Mouse (Mus musculus) frontal cortex, postnatal 36 days (tissue): ENCODE data around the gene Pxt1.

ENCODE experiments used
- DNase-seq, 2 experiments: peaks; one replicate each; pipeline ENCODE4 v3.0.0; 2022; ENCODE audit warnings: low spot score in 2 of 2

Pxt1 gene

DNA sequence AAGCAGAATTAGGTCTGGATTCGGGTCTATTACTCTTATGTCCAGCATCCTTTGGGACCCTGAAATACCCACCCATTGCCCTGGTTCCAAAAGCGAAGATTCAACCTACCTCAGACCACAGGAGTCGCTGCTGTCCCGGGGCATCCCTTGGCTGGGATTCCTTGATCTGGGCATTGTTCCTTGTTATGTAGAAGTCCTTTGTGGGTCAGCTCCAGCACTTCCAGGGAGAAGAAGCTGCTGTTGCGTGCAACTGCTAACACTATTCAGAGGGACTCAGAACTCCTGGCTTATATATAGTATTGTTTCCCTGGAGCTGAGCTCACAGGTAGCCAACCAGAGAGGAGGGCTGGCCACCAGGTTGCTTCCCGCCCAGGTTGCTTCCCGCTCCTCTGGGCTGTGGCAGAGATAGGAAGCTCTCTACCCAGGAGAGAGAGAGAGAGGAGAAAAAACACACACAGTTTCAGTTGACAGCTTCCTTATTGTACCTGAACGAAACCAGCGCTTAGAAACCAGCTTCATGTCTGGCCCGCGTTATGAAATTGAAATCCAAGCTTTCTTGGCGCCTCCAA lies 28.5 kb downstream of the Pxt1 start, which contains the start of gene 4930539E08Rik:
Gene 4930539E08Rik, minus strand, starts transcription at position 265 of the 569 bp plus-strand sequence.
- DNase-seq = no peak

DNA sequence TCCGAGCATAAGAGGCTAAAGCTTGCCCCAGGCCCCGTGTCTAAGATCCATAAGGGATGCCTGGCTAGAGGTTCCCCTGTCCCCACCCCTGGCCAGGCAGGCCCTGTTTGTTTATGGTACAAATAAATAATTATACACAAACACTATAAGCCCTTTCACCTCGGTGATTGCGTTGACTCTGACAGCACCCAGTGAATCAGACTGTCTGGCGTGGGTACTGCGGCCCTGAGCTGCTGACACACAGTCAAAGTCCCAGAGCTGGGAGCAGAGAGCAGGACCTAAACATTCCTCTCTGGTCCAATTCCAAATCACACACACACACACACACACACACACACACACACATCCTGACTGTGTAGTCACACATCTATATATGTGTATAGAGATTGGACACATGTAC lies 29.7 kb downstream of the Pxt1 start:
- DNase-seq = no peak

DNA sequence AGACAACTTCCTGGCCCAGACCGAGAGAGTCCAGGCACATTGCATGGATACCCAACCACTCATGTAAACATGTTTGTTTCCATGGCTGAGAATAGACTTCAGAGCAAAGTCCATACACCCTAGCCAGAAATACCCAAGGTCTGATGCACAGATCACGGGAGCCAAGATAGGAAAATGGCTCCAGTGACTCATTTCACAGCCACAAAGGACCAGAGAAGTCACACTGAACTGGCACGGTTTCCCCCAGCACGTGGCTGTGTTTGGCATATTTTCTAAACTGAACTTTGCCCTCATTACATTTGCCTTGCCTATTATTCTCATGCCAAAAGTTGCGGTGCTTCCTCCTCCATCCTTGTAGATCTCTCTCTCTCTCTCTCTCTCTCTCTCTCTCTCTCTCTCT lies 30.4 kb downstream of the Pxt1 start:
- DNase-seq = no peak

DNA sequence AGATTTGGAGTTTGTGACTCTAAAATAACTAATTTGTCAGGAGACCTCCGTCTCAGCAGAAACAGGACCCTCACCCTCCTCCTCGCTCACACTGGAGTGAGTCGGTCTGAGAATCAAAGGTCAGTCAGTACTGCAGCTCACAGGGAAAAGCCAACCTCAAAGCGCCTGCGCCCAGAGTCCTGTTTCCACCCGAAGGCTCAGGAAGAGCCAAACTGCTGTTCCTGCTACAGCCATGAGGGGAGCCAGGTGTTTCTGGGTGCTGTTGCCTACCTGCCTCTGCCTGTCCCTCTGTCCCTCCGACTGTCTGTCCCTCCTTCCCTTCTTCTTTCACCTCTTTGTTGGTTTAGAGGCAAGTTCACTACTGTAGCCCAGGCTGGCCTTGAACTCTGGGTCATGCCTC lies 33.5 kb downstream of the Pxt1 start:
- no peak for DNase-seq

DNA sequence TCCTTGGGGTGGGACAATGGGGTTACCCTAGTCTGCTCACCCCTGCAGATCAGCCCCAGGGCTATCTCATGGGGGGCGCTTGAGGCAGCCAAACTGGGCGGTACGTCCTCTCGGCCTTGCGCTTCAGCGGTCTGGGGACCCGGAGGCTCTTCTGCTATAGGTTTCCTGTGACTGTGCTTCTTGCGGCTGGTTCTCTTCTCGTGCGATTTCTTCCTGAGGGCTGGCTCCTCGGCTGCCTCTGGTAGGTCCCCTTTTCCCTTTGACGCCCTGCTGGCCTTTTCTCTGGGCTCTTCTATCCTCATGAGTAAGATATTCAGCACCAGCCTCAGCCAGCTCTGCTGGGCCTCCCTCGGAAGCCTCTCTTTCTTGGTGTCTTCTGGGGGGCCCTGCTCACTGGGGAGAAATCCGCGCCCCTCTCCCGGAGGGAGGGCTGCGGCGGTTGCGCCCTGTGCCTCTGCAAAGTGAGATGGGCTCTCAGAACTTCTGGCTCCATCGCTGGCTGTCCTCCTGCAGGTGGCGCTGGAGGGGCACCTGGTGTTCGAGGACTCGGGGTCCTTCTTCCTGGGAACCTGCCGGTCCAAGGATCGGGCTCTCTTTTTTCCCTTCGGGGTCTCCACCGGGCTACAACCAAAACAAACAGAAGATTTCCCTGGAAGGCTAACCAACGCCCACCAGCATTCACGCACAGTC lies 34.2 kb downstream of the Pxt1 start:
- DNase-seq = peak in 1 of 2 experiments; percentile 40

DNA sequence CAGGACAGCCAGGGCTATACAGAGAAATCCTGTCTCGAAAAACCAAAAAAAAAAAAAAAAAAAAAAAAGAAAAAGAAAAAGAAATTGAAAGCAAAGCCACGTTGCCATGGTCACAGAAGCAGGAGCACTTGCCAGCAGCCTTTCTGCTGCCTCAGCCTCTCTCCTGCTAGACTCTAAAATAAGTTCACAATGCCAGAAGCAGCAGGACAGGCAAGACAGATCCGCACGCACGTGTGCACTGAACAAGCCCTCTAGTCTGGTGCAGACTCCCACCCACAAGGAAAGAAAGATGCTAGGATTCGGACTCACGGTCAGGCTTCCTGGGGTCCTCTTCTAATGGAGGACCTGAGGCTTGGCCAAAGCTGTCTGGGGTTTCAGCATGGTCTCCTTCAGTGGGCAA lies 35.7 kb downstream of the Pxt1 start:
- peak; percentile 51 to 79 for DNase-seq

DNA sequence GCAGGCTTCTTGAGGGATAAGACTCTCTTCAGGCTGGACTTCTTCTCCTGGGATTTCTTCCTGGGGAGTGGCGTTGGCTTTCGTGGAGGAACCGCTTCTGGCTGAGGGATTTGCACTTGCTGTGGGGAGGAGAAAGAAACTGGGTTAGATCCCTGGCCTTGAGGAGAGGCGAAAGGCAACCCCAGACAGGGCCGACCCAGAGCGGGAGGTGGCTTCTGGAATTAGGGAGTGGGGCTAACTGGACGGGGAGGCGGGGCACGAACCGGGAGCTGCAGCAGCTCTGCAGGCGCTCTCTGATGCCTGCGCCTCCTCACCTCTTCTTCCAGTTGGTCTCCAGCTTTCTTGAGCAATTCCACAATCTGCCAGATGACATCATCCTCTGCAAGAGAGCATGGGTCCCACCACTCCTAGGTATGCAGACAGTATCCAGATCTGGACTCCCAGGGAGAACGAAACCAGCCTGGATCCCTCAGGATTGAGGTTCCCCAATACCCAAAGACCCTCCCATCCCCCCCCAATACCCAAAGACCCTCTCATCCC lies 38.2 kb downstream of the Pxt1 start:
- DNase-seq = no peak

DNA sequence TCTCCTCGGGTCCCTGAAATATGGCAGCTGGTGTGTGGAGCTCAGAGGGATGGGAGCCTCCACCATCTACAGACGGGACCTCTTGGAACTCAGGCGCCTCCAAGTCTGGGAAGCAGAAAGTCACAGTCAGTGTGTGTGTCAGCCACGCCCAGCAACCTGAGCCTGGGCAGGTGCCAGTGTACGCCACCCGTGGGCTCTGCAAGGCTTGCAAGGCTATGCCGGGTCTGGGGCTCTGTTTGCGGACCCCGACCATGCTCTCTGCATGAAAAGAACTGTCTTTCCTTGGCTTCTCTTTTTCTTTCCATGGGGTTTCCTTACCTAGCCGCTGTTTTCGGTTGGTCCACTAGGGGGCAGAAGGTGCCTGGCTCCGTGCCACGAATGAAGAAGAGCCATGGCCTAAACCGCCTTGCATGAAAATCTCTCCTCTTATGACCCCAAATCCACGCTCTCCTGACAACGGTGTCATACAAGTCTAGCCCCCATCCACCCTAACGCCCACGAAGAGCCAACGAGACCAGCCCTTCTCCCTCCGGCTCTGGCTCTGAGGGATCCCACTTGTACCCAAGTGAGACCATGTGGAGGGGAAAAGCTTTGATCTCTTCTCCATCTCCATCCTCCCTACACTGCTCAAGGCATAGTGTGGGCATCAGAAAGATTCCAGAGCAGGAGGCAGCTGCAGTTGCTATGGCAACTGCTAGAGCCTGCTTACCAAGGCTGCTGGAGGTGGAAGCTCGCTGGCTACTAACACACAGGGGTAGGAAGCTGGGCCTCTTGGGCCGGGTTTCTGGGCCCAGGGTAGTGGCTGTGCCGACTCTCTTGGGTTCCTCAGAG lies 38.9 kb downstream of the Pxt1 start:
- DNase-seq = peak; percentile 64 to 80

DNA sequence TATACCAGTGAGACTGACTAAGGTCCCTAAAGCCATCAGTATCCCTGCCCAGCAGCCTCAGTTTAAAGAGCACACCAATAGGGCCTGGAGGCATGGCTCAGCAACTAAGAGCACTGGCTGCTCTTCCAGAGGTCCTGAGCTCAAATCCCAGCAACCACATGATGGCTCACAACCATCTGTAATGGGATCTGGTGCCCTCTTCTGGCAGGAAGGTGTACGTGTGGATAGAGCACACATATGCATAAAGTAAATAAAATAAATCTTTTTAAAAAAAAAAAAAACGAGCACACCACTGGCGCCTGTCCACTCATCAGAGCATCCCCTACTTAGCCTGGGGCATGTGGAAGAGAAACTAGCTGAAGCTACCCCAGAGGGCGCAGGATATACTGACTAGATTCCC lies 42.1 kb downstream of the Pxt1 start:
- DNase-seq = no peak

DNA sequence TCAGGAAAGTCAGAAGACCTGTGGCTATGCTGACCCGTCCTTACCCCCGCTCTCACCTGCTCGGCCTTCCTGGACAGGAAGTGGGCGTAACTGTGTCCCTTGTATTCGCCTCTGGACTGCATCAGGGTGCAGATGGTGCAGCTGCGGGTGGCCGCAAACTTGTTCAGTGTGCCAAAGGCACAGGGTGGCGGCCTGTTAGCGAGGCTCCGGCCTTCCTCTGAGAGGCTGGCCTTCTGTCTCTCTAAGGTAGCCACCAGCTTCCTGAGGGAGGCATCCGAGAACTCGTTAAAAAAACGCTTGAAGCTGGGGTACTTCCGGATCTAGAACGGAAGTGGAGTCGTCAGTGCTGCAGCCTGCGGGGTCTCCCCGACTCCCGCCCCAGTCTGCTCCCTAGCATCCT lies 44.2 kb downstream of the Pxt1 start:
- no peak for DNase-seq

DNA sequence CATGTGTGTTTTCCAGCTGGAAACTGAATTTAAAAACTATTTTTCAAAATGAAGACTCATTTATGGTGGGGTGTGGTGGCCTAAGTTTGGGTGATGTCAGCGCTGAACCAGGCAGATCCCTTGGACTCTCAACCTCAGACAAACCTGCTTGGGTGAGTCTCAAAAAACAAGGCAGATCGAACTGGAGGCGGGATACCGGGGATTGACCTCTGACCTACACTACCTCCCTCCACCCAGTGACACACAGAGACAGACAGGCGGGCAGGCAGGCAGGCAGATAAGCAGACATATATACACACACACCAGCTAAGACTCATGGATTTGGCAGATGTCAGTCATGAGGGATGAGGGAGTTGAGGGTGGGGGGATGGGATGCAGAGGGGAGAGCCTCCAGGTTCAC lies 45.4 kb downstream of the Pxt1 start:
- DNase-seq = no peak

DNA sequence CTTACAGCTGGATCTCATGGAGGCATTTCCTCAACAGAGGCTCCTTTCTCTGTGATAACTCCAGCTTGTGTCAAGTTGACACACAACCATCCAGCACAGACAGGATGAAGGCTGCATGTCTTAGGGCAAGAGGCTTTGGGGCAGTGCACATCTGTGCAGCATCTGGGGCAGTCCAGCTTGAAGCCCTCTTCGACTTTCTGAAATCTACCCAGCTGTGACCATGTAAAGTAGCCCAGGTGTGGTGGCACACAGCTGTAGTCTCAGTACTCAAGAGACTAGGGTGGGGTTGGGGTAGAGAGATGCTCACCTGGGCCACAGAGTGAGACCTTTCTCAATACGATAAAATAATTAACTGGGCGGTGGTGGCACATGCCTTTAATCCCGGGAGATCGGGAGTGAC lies 45.8 kb downstream of the Pxt1 start:
- no peak for DNase-seq

DNA sequence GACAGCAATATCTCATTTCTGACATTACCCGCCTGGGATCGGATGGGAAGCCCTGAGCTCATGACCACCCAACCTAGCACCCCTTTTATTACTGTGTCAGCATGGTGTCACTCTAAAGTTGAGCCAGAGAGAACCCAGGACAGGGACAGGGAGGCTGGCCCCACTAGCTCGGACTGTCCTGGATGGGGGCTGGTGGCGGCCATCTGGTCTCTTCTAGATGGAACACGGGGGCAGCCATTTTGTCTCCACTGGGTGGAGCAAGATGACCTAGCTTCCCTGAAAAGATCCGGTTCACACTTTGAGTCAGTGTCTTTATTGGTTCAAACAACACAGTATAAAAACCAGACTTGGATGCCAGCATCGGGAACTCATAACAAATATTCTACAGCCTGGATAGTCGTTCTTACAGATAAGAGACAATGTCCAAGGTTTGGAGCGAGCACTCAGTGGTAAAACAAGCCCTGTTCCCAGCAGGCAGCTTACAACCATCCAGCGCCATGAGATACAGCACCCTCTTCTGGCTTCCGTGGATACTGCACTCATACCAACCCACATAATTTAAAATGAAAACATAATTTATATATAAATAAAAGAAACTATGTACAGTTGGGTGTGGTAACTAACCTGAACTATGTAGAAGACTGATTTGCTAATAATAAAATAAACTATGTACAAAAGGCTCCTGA lies 47.4 kb downstream of the Pxt1 start:
- no peak for DNase-seq

DNA sequence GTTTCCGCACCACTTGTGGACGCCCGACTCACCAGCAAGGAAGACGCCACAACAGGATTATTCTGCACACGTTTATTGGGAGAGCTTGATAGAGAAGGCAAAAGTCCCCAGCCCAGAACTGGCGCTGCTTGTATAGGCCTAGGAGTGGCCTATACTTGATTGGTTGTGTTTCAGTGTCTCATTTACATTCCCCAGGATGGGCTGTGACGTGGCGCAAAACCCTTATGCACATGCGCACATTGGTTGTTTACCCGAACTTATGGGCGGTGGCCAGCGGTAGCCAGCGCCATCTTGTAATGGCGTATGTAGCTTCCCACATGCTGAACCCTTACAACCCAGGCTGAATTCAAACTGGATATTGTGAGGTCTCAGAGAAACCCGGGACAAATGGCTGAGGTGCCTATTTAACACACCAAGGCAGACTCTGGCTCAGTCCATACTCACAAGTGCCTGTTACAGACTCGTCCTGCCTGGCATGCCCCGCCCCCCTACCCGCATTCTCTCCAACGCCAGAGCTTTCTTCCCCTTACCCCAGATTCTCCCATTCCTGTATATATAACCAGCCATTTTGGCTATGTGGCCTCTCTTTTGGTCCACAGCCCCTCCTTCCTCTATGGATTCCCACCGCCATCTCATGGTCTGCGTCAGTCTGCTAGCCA lies 48.3 kb downstream of the Pxt1 start:
- no peak for DNase-seq

DNA sequence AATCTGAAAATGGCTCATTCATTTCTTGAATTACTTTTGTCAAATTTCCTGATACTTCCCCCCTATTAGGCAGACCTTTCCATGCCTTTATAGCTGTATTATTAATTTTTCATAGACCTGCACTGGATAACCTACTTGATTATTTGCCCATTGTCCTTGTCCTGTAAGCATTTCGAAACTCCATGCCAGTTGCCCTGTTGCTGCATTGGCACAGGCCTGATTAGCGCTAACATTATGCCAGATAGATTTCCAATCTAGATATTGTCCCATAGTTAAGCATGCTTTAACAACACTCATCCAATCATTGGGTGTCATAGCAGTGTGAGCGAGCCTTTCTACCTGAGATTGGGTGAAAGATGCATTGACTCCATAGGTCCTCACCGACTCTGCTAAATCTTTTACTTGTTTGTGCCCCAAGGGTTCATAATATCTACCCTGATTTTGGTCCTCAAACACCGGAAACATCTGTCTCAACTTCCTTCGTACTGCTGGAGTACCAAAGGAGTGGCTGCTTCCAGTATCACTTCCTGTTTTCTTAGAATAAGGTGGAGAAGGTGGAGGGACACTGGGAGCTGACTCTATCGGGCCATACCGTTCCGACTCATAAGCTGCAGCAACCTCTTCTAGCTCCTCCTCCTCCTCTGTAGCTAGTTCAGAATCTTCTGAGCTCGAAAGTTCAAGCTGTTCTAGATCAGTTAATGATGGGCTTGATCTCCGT lies 49.4 kb downstream of the Pxt1 start:
- DNase-seq = no peak

DNA sequence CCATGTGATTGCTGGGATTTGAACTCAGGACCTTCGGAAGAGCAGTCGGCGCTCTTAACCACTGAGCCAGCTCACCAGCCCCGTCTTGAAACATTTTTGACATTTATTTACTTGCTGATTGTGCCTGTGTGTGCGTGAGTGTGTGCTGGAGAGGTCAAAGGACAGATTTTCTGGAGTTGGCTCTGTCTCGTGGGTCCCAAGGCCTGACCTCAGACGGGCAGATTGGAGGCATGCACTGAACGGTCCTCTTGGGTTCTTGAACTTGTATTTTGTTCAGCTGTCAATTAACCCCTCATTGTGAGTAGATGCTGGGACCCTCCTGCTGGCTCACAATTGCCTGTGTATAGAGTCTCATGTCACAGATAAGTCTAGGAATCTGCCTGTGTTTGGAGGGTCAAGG lies 57.4 kb downstream of the Pxt1 start:
- DNase-seq = no peak

DNA sequence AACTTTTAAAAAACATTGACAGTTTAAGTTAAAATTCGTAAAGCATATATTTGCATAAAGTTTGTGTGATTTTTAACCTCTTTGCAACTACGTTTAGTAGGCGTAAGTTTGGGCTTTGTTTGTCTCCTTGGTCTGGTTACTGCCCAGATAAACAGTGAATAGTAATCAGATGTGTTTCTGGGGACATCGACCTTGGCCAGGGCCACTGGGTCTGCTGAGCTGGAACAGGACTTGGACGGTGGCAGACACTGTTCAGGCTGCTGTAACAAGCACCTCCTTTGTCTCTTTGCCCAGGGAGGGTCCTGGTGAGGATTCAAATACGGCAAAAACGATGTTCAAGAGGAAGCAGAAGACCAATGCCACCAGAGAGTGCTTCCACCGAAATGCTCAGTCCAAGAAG lies 58.4 kb downstream of the Pxt1 start:
- no peak for DNase-seq
